ENCODE assay signal across 21 mouse cellular contexts in genomic region chr5:134929988-134930387, GRCm38 (mm10). TPM values are rescaled to one million over a fixed set of nuclear protein-coding genes. Genes with fewer than 3 reads are reported as not detected.
DNase-seq lines count a peak whose midpoint lies in the region; ATAC-seq lines count a peak whose summit lies in the region.
"Had no signal": no experiment of that assay in that cellular context is flagged by ENCODE, and none has a peak within 500 bp of the region (broad histone marks: within the 10 kb centered on the region; RNA-seq: fewer than 3 reads in every experiment).

No protein-coding gene starts in this region.

- H3K4me1 ChIP-seq in heart, embryonic 11.5 days (ENCODE audit: control insufficient read depth, insufficient read depth, low read length), result no peaks in the 10 kb centered on the region; the same call in 1 of the 2 replicates

- H3K9me3 ChIP-seq in heart, embryonic 11.5 days (replicated peaks; ENCODE audit: control insufficient read depth, low read length), result no peaks in the 10 kb centered on the region
- H3K9me3 ChIP-seq: G1E had no signal

- H3K36me3 ChIP-seq in heart, embryonic 11.5 days (ENCODE audit: control insufficient read depth, insufficient read depth, low read length), result no peaks in the 10 kb centered on the region; the same call in 1 of the 2 replicates

- whole genome bisulfite sequencing in heart, embryonic 11.5 days (ENCODE audit: insufficient replicate concordance), result 85% methylated on average over 2 of the region's 2 CpGs

- ATAC-seq in heart, embryonic 11.5 days (replicated peaks; ENCODE audit: insufficient number of reproducible peaks, low FRiP score, low TSS enrichment), result no peak
- ATAC-seq: activated CD4-positive, CD25-positive, alpha-beta regulatory T cell, adult 4 months; CD4-positive, CD25-positive, alpha-beta regulatory T cell, adult 4 months; Patski had no signal

- H3K27ac ChIP-seq in heart, embryonic 11.5 days (ENCODE audit: low read depth, low read length), result no peak overlapping the region

- DNase-seq in heart, adult 11 months, result peak; percentile 74
- peak; percentile 53 for DNase-seq in ZHBTc4 (ENCODE audit: low read depth, low spot score)
- DNase-seq in right cerebral cortex, postnatal 4 days, result no peak
- DNase-seq: adrenal gland, adult 2 months; adrenal gland, adult 8-10 months; adrenal gland, postnatal 10 days; adrenal gland, postnatal 14 days; adrenal gland, postnatal 25 days; adrenal gland, postnatal 36 days; B cell, adult 2 months; cerebellum, adult 11 months; cerebellum, adult 11-12 months; cerebellum, adult 18-20 months; cerebellum, adult 2 months had no signal

- H3K9ac ChIP-seq in heart, embryonic 11.5 days (ENCODE audit: low read depth, low read length), result no peak overlapping the region

- no peak overlapping the region for H3K4me2 ChIP-seq in heart, embryonic 11.5 days

- H3K27me3 ChIP-seq in heart, embryonic 11.5 days (ENCODE audit: control insufficient read depth, insufficient read depth, low read length), result no peaks in the 10 kb centered on the region
- H3K27me3 ChIP-seq: Patski had no signal

- no peak overlapping the region for H3K4me3 ChIP-seq in heart, embryonic 11.5 days (ENCODE audit: low read depth, low read length)

RNA-seq across cellular contexts. Expression of gene Mettl27, which starts 2.2 kb away (rescaled TPM):
- 10.3 and 11.1 TPM in 2 replicates for polyA plus RNA-seq in heart, embryonic 11.5 days (2014; fragmentation: Nextera tagmentation; extraction: Ambion mirVana)

RNA-seq across cellular contexts. Expression of gene Cldn13, which starts 14.7 kb away (rescaled TPM):
- 15.0 and 17.1 TPM in 2 replicates for polyA plus RNA-seq in heart, embryonic 11.5 days (2014; fragmentation: Nextera tagmentation; extraction: Ambion mirVana)
- polyA plus RNA-seq: adrenal gland, adult 2 months; C2C12; CD4-positive, CD25-positive, alpha-beta regulatory T cell, adult 4 months; cerebellum, adult 2 months; G1E; Patski had no signal

RNA-seq across cellular contexts. Expression of gene Cldn4, which starts 16.7 kb away (rescaled TPM):
- polyA plus RNA-seq in heart, embryonic 11.5 days (2014; fragmentation: Nextera tagmentation; extraction: Ambion mirVana), result 1.4 and 1.7 TPM in 2 replicates
- polyA plus RNA-seq: activated CD4-positive, CD25-positive, alpha-beta regulatory T cell, adult 4 months; adrenal gland, adult 2 months; G1E had no signal

RNA-seq across cellular contexts. Expression of gene Tmem270, which starts 23.5 kb away (rescaled TPM):
- not detected in 2 replicates for polyA plus RNA-seq in heart, embryonic 11.5 days (2014; fragmentation: Nextera tagmentation; extraction: Ambion mirVana)
- polyA plus RNA-seq: activated CD4-positive, CD25-positive, alpha-beta regulatory T cell, adult 4 months; adrenal gland, adult 2 months; brain, embryonic 14.5 days; C2C12; CD4-positive, CD25-positive, alpha-beta regulatory T cell, adult 4 months; cerebellum, adult 2 months; G1E; Patski had no signal

RNA-seq across cellular contexts. Expression of gene Cldn3, which starts 56.0 kb away (rescaled TPM):
- 1.2 and 1.5 TPM in 2 replicates for polyA plus RNA-seq in heart, embryonic 11.5 days (2014; fragmentation: Nextera tagmentation; extraction: Ambion mirVana)
- polyA plus RNA-seq: activated CD4-positive, CD25-positive, alpha-beta regulatory T cell, adult 4 months; C2C12; CD4-positive, CD25-positive, alpha-beta regulatory T cell, adult 4 months; Patski had no signal
